Mouse (Mus musculus) adrenal gland, postnatal 36 days (tissue): ENCODE results near the gene Rnft2. TPM values are rescaled to one million over a fixed set of nuclear protein-coding genes. Genes with fewer than 3 reads are reported as not detected.
A peak's percentile ranks its signal among the peaks of the same experiment; 100 is the strongest.

ENCODE experiments used
- DNase-seq, 2 experiments: peaks; one replicate each; pipeline ENCODE4 v3.0.0; 2021; ENCODE audit warnings: mixed read lengths in 1 of 2
- total RNA-seq, 2 experiments: library from RNA; stranded (reverse); gene quantifications; 2 replicates each; pipeline ENCODE4 v1.2.3; 2021

Rnft2 gene
- total RNA-seq, 2 experiments from 2014 or later = 2.2 to 4.0 TPM

GRCm38 (mm10) chr5:118250987-118251386 lies 6.1 kb upstream of the Rnft2 start:
- no peak for DNase-seq

- DNase-seq = no peak
These were observed 2.5 kb upstream of the Rnft2 start for GRCm38 (mm10) chr5:118247378-118247777.

GRCm38 (mm10) chr5:118245606-118246308 lies 841 bp upstream of the Rnft2 start:
- DNase-seq = no peak

GRCm38 (mm10) chr5:118239671-118240070 lies 5.2 kb downstream of the Rnft2 start:
- DNase-seq = no peak

- DNase-seq = peak; percentile 11 to 46
These were observed 8.0 kb downstream of the Rnft2 start for GRCm38 (mm10) chr5:118236891-118237290.

GRCm38 (mm10) chr5:118230071-118230611 lies 14.8 kb downstream of the Rnft2 start:
- DNase-seq = no peak

- DNase-seq = no peak
These were observed 21.7 kb downstream of the Rnft2 start for GRCm38 (mm10) chr5:118223142-118223757.

GRCm38 (mm10) chr5:118217410-118217809 lies 27.5 kb downstream of the Rnft2 start:
- DNase-seq = no peak

GRCm38 (mm10) chr5:118214418-118215154 lies 30.3 kb downstream of the Rnft2 start:
- DNase-seq = peak; percentile 86 to 88

GRCm38 (mm10) chr5:118214012-118214411 lies 30.9 kb downstream of the Rnft2 start:
- no peak for DNase-seq

- DNase-seq = no peak
These were observed 39.1 kb downstream of the Rnft2 start for GRCm38 (mm10) chr5:118205852-118206251.

- DNase-seq = peak in 1 of 2 experiments; percentile 11
These were observed 40.1 kb downstream of the Rnft2 start for GRCm38 (mm10) chr5:118204675-118205440.

- no peak for DNase-seq
These were observed 45.2 kb downstream of the Rnft2 start for GRCm38 (mm10) chr5:118199670-118200069.

- no peak for DNase-seq
These were observed 47.5 kb downstream of the Rnft2 start for GRCm38 (mm10) chr5:118197421-118197820.

GRCm38 (mm10) chr5:118192221-118192620 lies 52.7 kb downstream of the Rnft2 start:
- no peak for DNase-seq

- DNase-seq = no peak
These were observed 54.4 kb downstream of the Rnft2 start for GRCm38 (mm10) chr5:118190491-118190890.

GRCm38 (mm10) chr5:118188356-118188755 lies 56.6 kb downstream of the Rnft2 start:
- DNase-seq = no peak

- DNase-seq = no peak
These were observed 57.8 kb downstream of the Rnft2 start for GRCm38 (mm10) chr5:118186903-118187633.

GRCm38 (mm10) chr5:118177640-118178039 lies 67.3 kb downstream of the Rnft2 start:
- no peak for DNase-seq

- DNase-seq = no peak
These were observed 69.8 kb downstream of the Rnft2 start for GRCm38 (mm10) chr5:118175137-118175536.

- DNase-seq = no peak
These were observed 70.5 kb downstream of the Rnft2 start for GRCm38 (mm10) chr5:118174310-118175009.
